Mouse (Mus musculus) forebrain, embryonic 13.5 days (tissue): Measurements from ENCODE around the gene Fam131a. TPM values are rescaled to one million over a fixed set of nuclear protein-coding genes. Genes with fewer than 3 reads are reported as not detected.
A peak's percentile ranks its signal among the peaks of the same experiment; 100 is the strongest.

ENCODE experiments used
- ATAC-seq: fragments of 200-750 bp; cut with Nextera tagmentation; 2 replicates; pipeline ENCODE4 v1.8.0; 2017
- H3K27ac ChIP-seq: fragments of 300-500 bp; sonication (generic); 2 replicates; pipeline ENCODE4 v1.5.1; 2015; ENCODE audit warnings: inconsistent platforms, mild to moderate bottlenecking, moderate library complexity
- H3K27me3 ChIP-seq: fragments of 300-500 bp; sonication (generic); 2 replicates; pipeline ENCODE4 v1.6.1; 2015; ENCODE audit warnings: mild to moderate bottlenecking, inconsistent platforms
- H3K36me3 ChIP-seq: fragments of 300-500 bp; sonication (generic); 2 replicates; pipeline ENCODE4 v1.6.1; 2015; ENCODE audit warnings: mild to moderate bottlenecking, inconsistent platforms; ENCODE audit not compliant: poor library complexity, severe bottlenecking
- H3K4me1 ChIP-seq: fragments of 300-500 bp; sonication (generic); 2 replicates; pipeline ENCODE4 v1.6.1; 2015; ENCODE audit warnings: inconsistent platforms
- H3K4me2 ChIP-seq: fragments of 300-500 bp; sonication (generic); 2 replicates; pipeline ENCODE4 v1.6.1; 2015; ENCODE audit warnings: inconsistent platforms, mild to moderate bottlenecking, moderate library complexity
- H3K4me3 ChIP-seq: fragments of 300-500 bp; sonication (generic); 2 replicates; pipeline ENCODE4 v1.5.1; 2015; ENCODE audit warnings: mild to moderate bottlenecking, inconsistent platforms
- H3K9ac ChIP-seq: fragments of 300-500 bp; sonication (generic); 2 replicates; pipeline ENCODE4 v1.6.1; 2015; ENCODE audit warnings: mild to moderate bottlenecking, inconsistent platforms
- H3K9me3 ChIP-seq: fragments of 300-500 bp; sonication (generic); replicated peaks from 2 replicates; pipeline ENCODE4 v1.6.1; 2016; ENCODE audit warnings: inconsistent platforms
- WGBS: fragments of 180-500 bp; shearing (Covaris S2); methylation state at CpG from one replicate; pipeline ENCODE4 v1.1.7; 2015; 5-methylcytosine and 5-hydroxymethylcytosine counted together
- polyA plus RNA-seq: library from polyadenylated mRNA; unstranded; fragments of >200 nt; fragmentation: Nextera tagmentation; extraction: Ambion mirVana; gene quantifications from 2 replicates; pipeline ENCODE4 v1.2.1, GENCODE M21; 2015

Gene Fam131a
- polyA plus RNA-seq, 1 experiment from 2014 or later = 32.5 TPM

DNA sequence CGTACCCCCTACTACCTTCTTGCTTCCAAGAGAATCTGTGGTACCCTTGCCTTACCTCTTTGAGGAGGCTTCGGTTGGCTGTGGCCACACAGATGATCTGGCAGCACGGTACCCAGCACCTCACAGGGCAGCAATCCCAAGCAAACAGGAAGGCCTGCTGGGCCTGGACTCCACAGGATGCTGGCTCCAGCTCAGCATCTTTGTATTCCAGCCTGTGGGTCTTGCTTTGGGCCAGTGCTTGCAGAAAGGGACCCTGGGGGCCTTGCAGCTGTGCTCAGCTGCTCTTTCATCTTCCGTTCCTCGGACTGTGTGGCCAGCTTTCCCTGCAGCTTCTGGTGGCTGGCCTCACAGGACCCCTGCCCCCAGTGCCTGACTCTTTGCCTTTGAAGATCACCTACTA lies 7.0 kb downstream of the Fam131a start:
- H3K36me3 ChIP-seq = peaks cover 33% of the 10 kb centered on the region
- 37% methylated on average over 5 of the region's 5 CpGs for WGBS
- H3K4me3 ChIP-seq = no peak overlapping the region
- no peaks in the 10 kb centered on the region for H3K27me3 ChIP-seq
- H3K4me2 ChIP-seq = no peak overlapping the region
- H3K27ac ChIP-seq = no peak overlapping the region; the same call in 1 of the 2 replicates
- no peak for ATAC-seq
- peaks cover 37% of the 10 kb centered on the region for H3K4me1 ChIP-seq
- H3K9ac ChIP-seq = 0 out of 2 replicates have a peak overlapping the region, but pooled peaks have one; percentile 9
- no peaks in the 10 kb centered on the region for H3K9me3 ChIP-seq

DNA sequence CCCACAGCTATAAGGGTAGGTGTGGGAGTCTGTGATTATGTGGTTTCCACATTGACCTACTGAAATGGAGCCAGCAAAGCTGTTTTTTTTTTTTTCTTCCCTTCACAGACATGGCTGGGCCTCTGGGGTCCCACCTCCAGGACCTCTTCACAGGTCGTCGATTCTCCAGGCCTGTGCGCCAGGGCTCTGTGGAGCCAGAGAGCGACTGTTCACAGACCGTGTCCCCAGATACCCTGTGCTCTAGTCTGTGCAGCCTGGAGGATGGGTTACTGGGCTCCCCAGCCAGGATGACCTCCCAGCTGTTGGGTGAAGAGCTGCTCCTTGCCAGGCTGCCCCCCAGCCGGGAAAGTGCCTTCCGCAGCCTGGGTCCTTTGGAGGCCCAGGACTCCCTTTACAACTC lies 8.3 kb downstream of the Fam131a start:
- no peaks in the 10 kb centered on the region for H3K27me3 ChIP-seq
- H3K9me3 ChIP-seq = no peaks in the 10 kb centered on the region
- no peak overlapping the region for H3K4me2 ChIP-seq
- peak overlapping the region; percentile 59 for H3K27ac ChIP-seq
- H3K36me3 ChIP-seq = peaks cover 38% of the 10 kb centered on the region
- WGBS = 44% methylated on average over 7 of the region's 7 CpGs
- H3K4me1 ChIP-seq = peaks cover 25% of the 10 kb centered on the region
- ATAC-seq = no peak; the same call in 1 of the 2 replicates
- peak overlapping the region; percentile 28 for H3K9ac ChIP-seq
- H3K4me3 ChIP-seq = no peak overlapping the region

DNA sequence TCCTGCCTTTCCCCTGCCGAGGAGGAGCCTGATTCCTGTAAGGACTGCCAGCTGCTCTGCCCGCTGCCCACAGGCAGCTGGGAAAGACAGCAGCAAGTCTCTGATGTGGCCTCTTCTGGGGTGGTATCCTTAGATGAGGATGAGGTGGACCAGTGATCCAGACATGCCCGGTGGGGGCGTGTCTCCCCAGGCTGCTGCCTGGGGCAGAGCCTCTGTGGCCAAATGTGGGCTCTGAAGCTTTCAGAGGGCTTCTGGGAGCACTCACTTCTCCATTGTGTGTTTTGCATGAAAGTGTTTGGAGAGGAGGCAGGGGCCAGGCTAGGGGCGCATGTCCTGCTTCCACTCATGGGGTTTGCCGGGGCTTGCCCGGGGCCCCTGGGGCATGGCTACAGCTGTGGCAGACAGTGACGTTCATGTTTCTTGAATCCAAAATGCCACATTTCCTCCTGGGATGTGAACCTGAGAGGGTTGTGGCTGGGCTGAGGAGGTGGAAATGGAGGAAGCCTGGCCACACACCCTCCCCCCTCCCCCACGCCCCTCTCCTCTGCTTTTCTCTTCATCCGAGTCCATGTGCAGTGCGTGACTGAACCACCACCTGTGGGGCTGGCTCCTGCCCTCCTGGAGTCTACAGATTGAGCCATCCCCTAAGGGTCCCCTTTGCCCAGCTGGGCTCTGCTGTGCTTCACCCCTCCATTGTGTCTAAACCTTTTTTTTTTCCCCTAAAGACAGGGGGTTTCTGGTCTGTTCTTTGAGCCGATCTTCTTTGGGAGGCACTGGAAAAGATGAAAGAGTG lies 8.9 kb downstream of the Fam131a start:
- WGBS = 10% methylated on average over 12 of the region's 12 CpGs
- H3K4me1 ChIP-seq = peaks cover 20% of the 10 kb centered on the region
- peak overlapping the region; percentile 59 for H3K27ac ChIP-seq
- no peaks in the 10 kb centered on the region for H3K9me3 ChIP-seq
- H3K4me3 ChIP-seq = no peak overlapping the region
- H3K36me3 ChIP-seq = peaks cover 44% of the 10 kb centered on the region
- H3K27me3 ChIP-seq = no peaks in the 10 kb centered on the region
- ATAC-seq = no peak; the same call in 1 of the 2 replicates
- peak overlapping the region; percentile 28 for H3K9ac ChIP-seq
- H3K4me2 ChIP-seq = 0 out of 2 replicates have a peak overlapping the region, but pooled peaks have one; percentile 14

DNA sequence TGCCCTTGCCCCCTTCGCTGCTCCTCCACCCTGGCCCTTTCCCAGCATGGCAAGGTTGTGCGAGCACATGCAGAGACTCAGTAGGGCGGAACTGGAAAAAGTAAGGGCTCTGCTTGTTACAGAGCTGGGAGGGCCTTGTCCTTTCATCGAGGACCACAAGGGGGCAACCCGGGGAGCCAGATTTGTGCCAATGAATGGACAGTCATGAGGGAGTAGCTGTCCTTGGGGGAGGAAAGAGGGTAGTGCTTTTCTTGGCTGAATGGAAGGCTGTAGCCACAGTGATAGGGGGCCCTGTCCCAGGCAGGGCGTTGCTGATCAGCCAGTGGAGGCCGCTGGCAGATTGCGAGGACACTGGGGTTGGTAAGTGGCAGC lies 9.5 kb downstream of the Fam131a start:
- H3K4me1 ChIP-seq = peaks cover 20% of the 10 kb centered on the region
- 4% methylated on average over 8 of the region's 8 CpGs for WGBS
- H3K9ac ChIP-seq = peak overlapping the region; percentile 28; the same call in 1 of the 2 replicates
- peaks cover 50% of the 10 kb centered on the region for H3K36me3 ChIP-seq
- no peaks in the 10 kb centered on the region for H3K9me3 ChIP-seq
- H3K27me3 ChIP-seq = no peaks in the 10 kb centered on the region
- peak; percentile 54 for ATAC-seq
- peak overlapping the region; percentile 59; the same call in 1 of the 2 replicates for H3K27ac ChIP-seq
- H3K4me2 ChIP-seq = 0 out of 2 replicates have a peak overlapping the region, but pooled peaks have one; percentile 14
- H3K4me3 ChIP-seq = no peak overlapping the region

DNA sequence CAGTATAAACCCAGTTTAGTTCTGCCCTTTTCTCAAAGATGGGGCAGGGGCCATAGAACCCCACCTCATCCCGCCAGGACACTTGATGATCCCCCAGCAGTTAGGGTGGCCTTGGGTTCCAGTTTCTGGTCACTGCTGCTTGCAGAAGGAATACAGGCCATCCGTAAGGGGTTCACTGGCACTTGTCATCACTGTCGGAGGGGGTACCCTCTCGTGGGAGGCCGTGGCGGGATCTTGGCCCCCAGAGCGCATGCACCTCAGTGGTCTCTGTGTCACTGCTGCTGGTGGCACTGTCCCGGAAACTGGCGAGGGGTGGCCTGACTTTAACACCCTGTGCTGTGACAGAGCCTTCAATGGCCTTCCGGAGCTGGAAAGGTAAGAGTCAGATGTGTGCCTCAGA lies 10.0 kb downstream of the Fam131a start:
- peaks cover 20% of the 10 kb centered on the region for H3K4me1 ChIP-seq
- H3K27ac ChIP-seq = no peak overlapping the region
- H3K36me3 ChIP-seq = peaks cover 56% of the 10 kb centered on the region
- H3K4me3 ChIP-seq = no peak overlapping the region
- no peaks in the 10 kb centered on the region for H3K27me3 ChIP-seq
- H3K9me3 ChIP-seq = no peaks in the 10 kb centered on the region
- no peak overlapping the region for H3K4me2 ChIP-seq
- no peak for ATAC-seq
- H3K9ac ChIP-seq = no peak overlapping the region
- WGBS = 95% methylated on average over 10 of the region's 10 CpGs

DNA sequence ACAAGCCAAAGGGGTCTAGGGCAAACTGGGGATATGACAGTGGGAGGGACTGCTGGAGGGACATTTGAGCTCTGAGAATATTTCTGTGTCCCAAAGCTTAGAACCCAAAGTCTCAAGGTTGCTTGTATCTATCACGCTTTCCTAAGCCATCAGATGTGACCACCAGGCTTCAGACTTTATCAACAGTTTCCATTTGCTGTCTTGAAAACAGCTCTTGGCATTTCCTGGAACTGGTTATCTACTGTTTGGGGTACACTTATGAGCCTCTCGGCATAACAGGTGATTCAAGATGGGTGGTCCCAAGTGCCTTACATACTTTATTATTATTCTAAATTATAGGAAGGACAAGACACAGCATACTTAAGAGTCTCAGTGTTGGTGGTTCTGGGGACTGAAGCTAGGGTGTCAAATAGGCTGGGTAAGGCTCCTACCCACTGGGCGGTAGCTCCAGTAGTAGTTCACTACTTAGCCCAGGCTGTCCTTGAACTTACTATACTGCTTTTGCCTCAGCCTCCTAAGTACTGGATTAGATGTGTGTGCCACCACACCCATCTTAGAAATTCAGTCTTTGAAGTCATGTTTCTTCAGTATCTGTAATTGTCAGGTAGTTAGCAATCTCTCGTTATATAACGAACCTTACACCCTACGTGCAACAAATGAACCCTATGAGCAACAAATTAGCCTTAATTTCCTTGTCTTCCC lies 10.8 kb downstream of the Fam131a start:
- ATAC-seq = no peak
- Histone ChIP-seq H3K36me3 (peaks cover 53% of the 10 kb centered on the region), H3K4me1 (peaks cover 20% of the 10 kb centered on the region), H3K9me3 (no peaks in the 10 kb centered on the region), H3K27ac (no peak overlapping the region), H3K27me3 (no peaks in the 10 kb centered on the region), H3K4me2 (no peak overlapping the region), H3K9ac (no peak overlapping the region), H3K4me3 (no peak overlapping the region)
- 83% methylated on average over 6 of the region's 6 CpGs for WGBS

DNA sequence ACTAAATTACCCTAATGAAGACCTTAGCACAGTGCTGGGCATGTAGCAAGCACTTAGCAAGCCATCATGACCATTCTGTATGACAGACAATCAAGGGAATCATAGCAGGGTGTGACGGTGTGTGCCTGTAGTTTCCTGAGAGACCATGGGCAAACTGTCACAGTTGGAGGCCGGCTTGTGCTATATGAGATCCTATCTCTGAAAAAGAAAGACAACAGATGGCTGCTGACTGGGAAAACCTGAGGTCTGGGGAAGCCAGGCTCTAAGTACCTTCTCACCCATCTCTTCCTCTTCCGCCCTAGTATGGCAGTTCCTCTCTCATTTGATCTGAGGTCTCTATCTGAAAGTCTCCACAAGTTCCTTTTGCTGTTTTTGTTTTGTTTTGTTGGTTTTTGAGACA lies 12.7 kb downstream of the Fam131a start:
- Histone ChIP-seq H3K9ac (no peak overlapping the region), H3K4me3 (no peak overlapping the region), H3K36me3 (peaks cover 50% of the 10 kb centered on the region), H3K9me3 (no peaks in the 10 kb centered on the region), H3K4me2 (no peak overlapping the region), H3K27me3 (no peaks in the 10 kb centered on the region), H3K4me1 (peaks cover 20% of the 10 kb centered on the region), H3K27ac (no peak overlapping the region)
- WGBS = 74% methylated on average over 3 of the region's 3 CpGs
- no peak for ATAC-seq

DNA sequence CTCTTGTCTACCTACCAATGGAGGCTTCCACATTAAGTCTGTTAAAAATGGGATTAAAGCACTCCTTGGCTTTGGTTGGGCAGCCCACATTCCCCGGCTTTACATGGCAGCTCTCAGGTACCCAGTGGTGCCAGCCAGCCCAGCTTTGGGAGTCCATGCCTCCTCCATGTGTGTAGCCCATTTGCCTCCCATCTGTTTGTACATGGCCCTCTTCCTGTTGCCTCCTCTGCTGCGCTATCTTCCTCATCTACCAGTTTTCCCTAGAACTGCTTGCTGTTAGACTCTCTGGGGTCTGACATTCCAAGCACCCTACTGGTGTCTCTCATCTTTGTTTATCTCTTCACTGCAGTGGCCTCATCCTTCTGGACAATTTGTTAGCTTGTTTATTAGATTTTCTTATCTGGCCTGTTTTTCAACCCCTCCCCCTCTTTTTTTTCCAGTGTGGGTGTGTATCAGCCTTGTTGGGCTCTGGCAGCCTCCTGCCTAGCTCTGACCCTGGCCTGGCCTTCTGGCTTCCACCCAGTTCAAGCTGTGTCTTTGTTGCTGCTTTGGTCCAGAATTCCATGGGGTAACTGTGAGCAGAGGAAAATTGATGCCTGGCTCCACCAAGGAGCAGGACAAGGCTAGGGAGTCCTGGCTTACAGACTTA lies 13.5 kb downstream of the Fam131a start:
- no peak overlapping the region for H3K27ac ChIP-seq
- no peak overlapping the region for H3K4me2 ChIP-seq
- peaks cover 16% of the 10 kb centered on the region for H3K4me1 ChIP-seq
- no peak overlapping the region for H3K4me3 ChIP-seq
- peaks cover 55% of the 10 kb centered on the region for H3K36me3 ChIP-seq
- no peaks in the 10 kb centered on the region for H3K9me3 ChIP-seq
- no peaks in the 10 kb centered on the region for H3K27me3 ChIP-seq
- no peak overlapping the region for H3K9ac ChIP-seq
- no peak for ATAC-seq
- 86% methylated on average over 2 of the region's 2 CpGs for WGBS

DNA sequence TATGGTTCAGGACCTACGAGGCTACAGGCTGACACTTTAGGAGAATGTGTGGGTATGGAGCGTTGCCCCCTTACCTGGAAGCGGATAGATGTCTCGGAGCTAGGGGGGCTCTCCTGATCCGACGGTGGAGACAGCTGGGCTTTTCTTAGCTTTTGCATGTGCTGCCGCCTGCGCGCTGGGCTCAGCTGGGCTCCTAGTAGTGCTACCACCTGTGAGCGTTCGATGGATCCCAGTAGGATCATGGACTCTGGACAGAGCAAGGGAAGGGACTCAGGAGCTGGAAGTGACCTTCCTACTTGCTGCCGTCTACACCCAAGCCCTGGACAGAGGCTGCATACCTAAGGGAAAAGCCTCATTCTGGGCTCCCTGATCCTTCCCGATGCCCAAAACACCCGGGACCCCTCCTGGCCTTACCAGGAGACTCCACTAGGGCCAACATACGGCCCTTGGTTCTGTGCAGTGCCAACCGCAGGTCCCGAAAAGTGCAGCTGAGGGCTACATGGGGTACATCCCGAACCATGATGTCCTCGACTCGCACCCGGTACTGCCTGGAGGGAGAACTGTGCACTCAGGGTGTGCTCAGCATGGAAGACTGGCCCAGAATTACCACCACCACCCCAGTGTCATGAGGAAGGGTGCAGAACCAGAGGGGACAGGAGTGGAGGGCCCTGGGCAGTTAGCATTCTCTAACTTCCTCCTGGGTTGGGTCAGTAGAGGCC lies 15.3 kb downstream of the Fam131a start:
- H3K4me2 ChIP-seq = no peak overlapping the region
- H3K36me3 ChIP-seq = peaks cover 64% of the 10 kb centered on the region
- H3K27ac ChIP-seq = no peak overlapping the region
- no peaks in the 10 kb centered on the region for H3K9me3 ChIP-seq
- 94% methylated on average over 21 of the region's 21 CpGs for WGBS
- H3K4me3 ChIP-seq = no peak overlapping the region
- no peak overlapping the region for H3K9ac ChIP-seq
- ATAC-seq = no peak; the same call in 1 of the 2 replicates
- H3K4me1 ChIP-seq = 0 out of 2 replicates have a peak, but pooled peaks cover under 1% of the 10 kb centered on the region
- no peaks in the 10 kb centered on the region for H3K27me3 ChIP-seq

DNA sequence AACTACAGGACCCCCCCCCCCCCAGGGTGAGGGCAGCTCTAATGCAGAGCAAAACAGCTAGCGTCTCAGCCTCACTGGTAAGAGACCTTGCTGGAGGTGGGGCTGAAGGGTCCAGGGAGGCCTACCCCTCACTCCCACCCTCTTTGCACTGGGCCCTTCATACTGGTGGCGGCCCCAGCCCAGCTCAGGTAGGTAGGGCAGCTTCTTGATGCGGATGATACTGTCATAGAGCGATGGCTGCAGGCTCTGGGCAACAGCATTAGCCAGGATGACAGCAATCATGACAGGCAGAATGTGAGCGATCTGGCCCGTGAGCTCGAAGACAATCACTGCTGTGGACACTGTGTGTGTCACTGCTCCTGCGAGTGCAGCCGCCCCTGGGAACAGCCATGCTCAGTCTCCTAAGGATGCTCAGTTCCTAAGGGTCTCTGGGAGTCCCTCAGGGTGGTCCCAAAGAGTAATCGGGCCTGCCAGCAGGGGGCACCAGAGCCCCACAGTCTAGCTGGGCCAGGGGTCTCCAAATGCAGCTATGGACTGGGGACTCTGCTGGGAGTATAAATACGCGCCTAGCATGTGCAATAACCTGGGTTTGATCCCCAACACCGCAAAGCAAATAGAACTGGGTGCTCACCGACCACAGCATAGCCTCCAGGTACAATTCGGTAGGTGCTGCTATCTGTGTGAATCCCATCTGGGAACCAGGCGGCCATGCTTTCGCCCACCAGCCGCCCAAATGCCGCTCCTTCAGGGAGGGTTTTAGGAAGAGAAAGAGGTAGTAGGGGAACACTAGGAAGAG lies 16.1 kb downstream of the Fam131a start:
- H3K27me3 ChIP-seq = no peaks in the 10 kb centered on the region
- ATAC-seq = peak; percentile 76
- no peaks in the 10 kb centered on the region for H3K9me3 ChIP-seq
- H3K36me3 ChIP-seq = peaks cover 62% of the 10 kb centered on the region
- no peak overlapping the region for H3K9ac ChIP-seq
- H3K4me1 ChIP-seq = peaks cover 8% of the 10 kb centered on the region
- WGBS = 69% methylated on average over 19 of the region's 19 CpGs
- H3K4me2 ChIP-seq = no peak overlapping the region
- H3K4me3 ChIP-seq = no peak overlapping the region
- H3K27ac ChIP-seq = no peak overlapping the region

DNA sequence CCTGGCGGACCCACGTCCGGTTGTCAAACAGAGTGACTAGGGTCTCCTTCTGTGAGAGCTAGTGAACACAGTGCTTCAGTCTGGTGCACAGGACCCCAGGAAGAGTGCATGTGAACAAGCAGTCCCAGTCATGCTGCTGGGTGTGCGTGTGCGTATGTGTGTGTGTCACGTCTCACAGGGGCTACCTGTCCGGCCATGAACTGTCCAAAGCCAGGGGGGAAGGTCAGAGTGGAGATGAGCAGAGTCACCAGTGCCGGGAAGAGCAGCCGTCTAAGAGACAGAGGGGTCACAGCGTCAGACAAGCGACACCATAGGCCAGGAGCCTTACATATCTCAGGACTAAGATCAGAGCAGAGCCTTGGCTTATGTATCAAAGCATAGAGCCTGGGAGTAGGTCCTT lies 17.3 kb downstream of the Fam131a start:
- H3K9ac ChIP-seq = no peak overlapping the region
- H3K36me3 ChIP-seq = peaks cover 62% of the 10 kb centered on the region
- no peak overlapping the region for H3K4me2 ChIP-seq
- H3K27ac ChIP-seq = no peak overlapping the region
- no peaks in the 10 kb centered on the region for H3K9me3 ChIP-seq
- H3K4me1 ChIP-seq = peaks cover 20% of the 10 kb centered on the region
- ATAC-seq = no peak
- H3K27me3 ChIP-seq = no peaks in the 10 kb centered on the region
- no peak overlapping the region for H3K4me3 ChIP-seq
- WGBS = 94% methylated on average over 11 of the region's 11 CpGs
